Mouse (Mus musculus) brain, embryonic 14.5 days (tissue): ENCODE measurements at regions not wholly inside any gene's neighbourhood (a gene's known extent, or its start where the extent isn't known, plus 50 kb on each side); places are given as distances from the start of the nearest gene placed in this dataset.

Source experiments
- DNase-seq: peaks from one replicate; pipeline ENCODE4 v3.0.0-alpha.2; 2011; ENCODE audit warnings: low read depth
- CTCF ChIP-seq: fragments of 200-500 bp; IDR thresholded peaks from 2 replicates; pipeline ENCODE4 v1.5.1; 2012; ENCODE audit warnings: inconsistent platforms, mild to moderate bottlenecking, moderate library complexity, borderline replicate concordance; ENCODE audit not compliant: insufficient read depth, insufficient read length; ENCODE audit errors: extremely low read depth
- POLR2A ChIP-seq: fragments of 200-500 bp; IDR thresholded peaks from 2 replicates; pipeline ENCODE4 v1.6.1; 2012; ENCODE audit warnings: mild to moderate bottlenecking, inconsistent platforms, borderline replicate concordance; ENCODE audit not compliant: poor library complexity, insufficient read depth, insufficient read length, severe bottlenecking; ENCODE audit errors: extremely low read depth

GRCm38 (mm10) chr9:52591188-52591587 is 88.4 kb downstream of the AI593442 start:
- DNase-seq = peak; percentile 85
- TF ChIP-seq POLR2A = no peak
- TF ChIP-seq CTCF = no peak

- peak; percentile 53 for DNase-seq
- TF ChIP-seq POLR2A = no peak
- TF ChIP-seq CTCF = no peak
Observed at GRCm38 (mm10) chr9:52574066-52574465, 105.5 kb downstream of the AI593442 start.

- TF ChIP-seq CTCF (no peak), POLR2A (no peak)
- peak; percentile 66 for DNase-seq
Observed at GRCm38 (mm10) chr9:52551577-52552281, 127.9 kb downstream of the AI593442 start.

GRCm38 (mm10) chr9:52546071-52546470 is 133.5 kb downstream of the AI593442 start:
- no peak for TF ChIP-seq CTCF
- no peak for TF ChIP-seq POLR2A
- DNase-seq = no peak

GRCm38 (mm10) chr9:52539086-52539485 is 140.5 kb downstream of the AI593442 start:
- no peak for TF ChIP-seq CTCF
- no peak for DNase-seq

- no peak for TF ChIP-seq POLR2A
- TF ChIP-seq CTCF = no peak
- DNase-seq = no peak
Observed at GRCm38 (mm10) chr9:52529444-52529915, 150.1 kb downstream of the AI593442 start.

GRCm38 (mm10) chr9:52500487-52500886 is 179.1 kb downstream of the AI593442 start:
- peak; percentile 30 for DNase-seq
- TF ChIP-seq CTCF = no peak
- no peak for TF ChIP-seq POLR2A

GRCm38 (mm10) chr9:52495483-52496270 is 183.9 kb downstream of the AI593442 start:
- peak; percentile 51 for DNase-seq
- no peak for TF ChIP-seq POLR2A
- peak; percentile 41; the same call in 1 of the 2 replicates for TF ChIP-seq CTCF

- TF ChIP-seq POLR2A = no peak
- no peak for TF ChIP-seq CTCF
- DNase-seq = peak; percentile 61
Observed at GRCm38 (mm10) chr9:52492947-52493505, 186.6 kb downstream of the AI593442 start.

GRCm38 (mm10) chr9:52473555-52474196 is 205.9 kb downstream of the AI593442 start:
- peak; percentile 29 for DNase-seq
- TF ChIP-seq CTCF (no peak), POLR2A (no peak)

- DNase-seq = peak; percentile 23
- no peak for TF ChIP-seq POLR2A
- TF ChIP-seq CTCF = no peak
Observed at GRCm38 (mm10) chr9:52472859-52473258, 206.7 kb downstream of the AI593442 start.
